Comparison of ENCODE assay signal across 26 mouse cellular contexts in genomic region chr10:80705479-80705878, GRCm38 (mm10). TPM values are rescaled to one million over a fixed set of nuclear protein-coding genes. Genes with fewer than 3 reads are reported as not detected.
DNase-seq lines count a peak whose midpoint lies in the region; ATAC-seq and TF ChIP-seq lines count a peak whose summit lies in the region.
"Had no signal": no experiment of that assay in that cellular context is flagged by ENCODE, and none has a peak within 500 bp of the region (broad histone marks: within the 10 kb centered on the region; RNA-seq: fewer than 3 reads in every experiment).

No protein-coding gene starts in this region.

- peaks cover 5% of the 10 kb centered on the region; the same call in 1 of the 2 replicates for H3K4me1 ChIP-seq in embryonic facial prominence, embryonic 11.5 days (ENCODE audit: control insufficient read depth, insufficient read depth, low read length)
- H3K4me1 ChIP-seq in embryonic facial prominence, embryonic 10.5 days = peaks cover 31% of the 10 kb centered on the region
- peaks cover 42% of the 10 kb centered on the region for H3K4me1 ChIP-seq in liver, embryonic 12.5 days
- H3K4me1 ChIP-seq in limb, embryonic 10.5 days = peaks cover 32% of the 10 kb centered on the region

- intact Hi-C loops in gastrocnemius, adult 2 months (cut with DNase I) = loop anchor here (10.0 kb wide), 1 partner anchor 301 kb away; the partner anchor contains the start of gene Uqcr11

- H3K27me3 ChIP-seq in embryonic facial prominence, embryonic 11.5 days (ENCODE audit: control insufficient read depth, insufficient read depth, low read length) = no peaks in the 10 kb centered on the region
- H3K27me3 ChIP-seq in embryonic facial prominence, embryonic 10.5 days (replicated peaks; ENCODE audit: low read depth, poor library complexity, severe bottlenecking) = no peaks in the 10 kb centered on the region
- H3K27me3 ChIP-seq in liver, embryonic 12.5 days (replicated peaks) = no peaks in the 10 kb centered on the region
- no peaks in the 10 kb centered on the region for H3K27me3 ChIP-seq in limb, embryonic 10.5 days (ENCODE audit: low read depth, poor library complexity, severe bottlenecking)
- H3K27me3 ChIP-seq: embryonic facial prominence, embryonic 12.5 days; embryonic facial prominence, embryonic 15.5 days; heart, embryonic 12.5 days had no signal

- 0 out of 2 replicates have a peak overlapping the region, but pooled peaks have one; percentile 9 for H3K9ac ChIP-seq in embryonic facial prominence, embryonic 11.5 days (replicated peaks; ENCODE audit: low read length)
- H3K9ac ChIP-seq in liver, embryonic 12.5 days = peak overlapping the region; percentile 13; the same call in 1 of the 2 replicates
- H3K9ac ChIP-seq: embryonic facial prominence, embryonic 12.5 days; embryonic facial prominence, embryonic 15.5 days; forebrain, postnatal 0 days; heart, embryonic 12.5 days; hindbrain, embryonic 14.5 days had no signal

- no peak overlapping the region for H3K4me2 ChIP-seq in embryonic facial prominence, embryonic 11.5 days (ENCODE audit: low read depth, low read length)
- no peak overlapping the region for H3K4me2 ChIP-seq in liver, embryonic 12.5 days
- H3K4me2 ChIP-seq: embryonic facial prominence, embryonic 12.5 days; embryonic facial prominence, embryonic 15.5 days; heart, embryonic 12.5 days; hindbrain, embryonic 14.5 days had no signal

- no peak for DNase-seq in embryonic facial prominence, embryonic 11.5 days (ENCODE audit: low spot score)
- DNase-seq in embryonic facial prominence, embryonic 10.5 days (ENCODE audit: low spot score) = no peak
- DNase-seq in liver = no peak
- DNase-seq in limb, embryonic 10.5 days (ENCODE audit: low spot score) = no peak
- DNase-seq in gastrocnemius, adult 2 months = no peak
- DNase-seq: adrenal gland, adult 8-10 months; adrenal gland, postnatal 25 days; cerebellum, adult 8-10 months; cerebellum, postnatal 10 days; cerebellum, postnatal 36 days; embryo, embryonic 11 days; forebrain, postnatal 0 days; gastrocnemius, postnatal 10 days; gastrocnemius, postnatal 36 days; heart, adult 18-20 months; heart, postnatal 14 days; heart, postnatal 4 days had no signal

- H3K9me3 ChIP-seq in embryonic facial prominence, embryonic 11.5 days (replicated peaks; ENCODE audit: control insufficient read depth, low read length) = no peaks in the 10 kb centered on the region
- H3K9me3 ChIP-seq in embryonic facial prominence, embryonic 10.5 days = no peaks in the 10 kb centered on the region
- H3K9me3 ChIP-seq in liver, embryonic 12.5 days (replicated peaks) = no peaks in the 10 kb centered on the region
- H3K9me3 ChIP-seq in limb, embryonic 10.5 days (replicated peaks) = no peaks in the 10 kb centered on the region
- H3K9me3 ChIP-seq: embryonic facial prominence, embryonic 12.5 days; embryonic facial prominence, embryonic 15.5 days; heart, embryonic 12.5 days had no signal

- no peak for TF ChIP-seq CTCF in gastrocnemius, adult 2 months (IDR thresholded peaks at IDR 0.05)

- no peak overlapping the region for H3K4me3 ChIP-seq in embryonic facial prominence, embryonic 11.5 days (ENCODE audit: low read depth, low read length)
- no peak overlapping the region for H3K4me3 ChIP-seq in embryonic facial prominence, embryonic 10.5 days
- H3K4me3 ChIP-seq in liver, embryonic 12.5 days = no peak overlapping the region
- 0 out of 2 replicates have a peak overlapping the region, but pooled peaks have one; percentile 6 for H3K4me3 ChIP-seq in limb, embryonic 10.5 days
- H3K4me3 ChIP-seq in gastrocnemius, adult 2 months = no peak overlapping the region
- H3K4me3 ChIP-seq: embryonic facial prominence, embryonic 12.5 days; embryonic facial prominence, embryonic 15.5 days; heart, embryonic 12.5 days had no signal

- H3K36me3 ChIP-seq in embryonic facial prominence, embryonic 11.5 days (replicated peaks; ENCODE audit: control insufficient read depth, insufficient read depth, low read depth, low read length) = peaks cover 14% of the 10 kb centered on the region
- peaks cover 55% of the 10 kb centered on the region for H3K36me3 ChIP-seq in embryonic facial prominence, embryonic 10.5 days (replicated peaks)
- H3K36me3 ChIP-seq in liver, embryonic 12.5 days = peaks cover 56% of the 10 kb centered on the region
- H3K36me3 ChIP-seq in limb, embryonic 10.5 days = peaks cover 56% of the 10 kb centered on the region

- H3K27ac ChIP-seq in embryonic facial prominence, embryonic 11.5 days (replicated peaks; ENCODE audit: low read depth, low read length) = no peak overlapping the region
- no peak overlapping the region for H3K27ac ChIP-seq in embryonic facial prominence, embryonic 10.5 days (replicated peaks)
- 0 out of 2 replicates have a peak overlapping the region, but pooled peaks have one; percentile 15 for H3K27ac ChIP-seq in liver, embryonic 12.5 days
- H3K27ac ChIP-seq in limb, embryonic 10.5 days = no peak overlapping the region
- no peak overlapping the region for H3K27ac ChIP-seq in gastrocnemius, adult 2 months
- H3K27ac ChIP-seq: embryonic facial prominence, embryonic 12.5 days; hindbrain, embryonic 14.5 days; hindbrain, postnatal 0 days had no signal

- ATAC-seq in embryonic facial prominence, embryonic 11.5 days (replicated peaks; ENCODE audit: insufficient number of reproducible peaks, low FRiP score, low TSS enrichment, low read depth) = no peak
- ATAC-seq in liver, embryonic 12.5 days = no peak
- ATAC-seq: activated CD4-positive, CD25-positive, alpha-beta regulatory T cell, adult 4 months; forebrain, embryonic 14.5 days; forebrain, postnatal 0 days; hindbrain, postnatal 0 days; inflammation-experienced regulatory T-cells, adult 6 months had no signal

- WGBS in embryonic facial prominence, embryonic 11.5 days = 75% methylated on average over 3 of the region's 3 CpGs
- 74% methylated on average over 3 of the region's 3 CpGs for WGBS in embryonic facial prominence, embryonic 10.5 days
- WGBS in liver, embryonic 12.5 days (ENCODE audit: insufficient replicate concordance) = 72% methylated on average over 3 of the region's 3 CpGs
- 80% methylated on average over 3 of the region's 3 CpGs for WGBS in limb, embryonic 10.5 days

RNA-seq across cellular contexts. Expression of gene Izumo4, which starts 3.5 kb away (rescaled TPM):
- 4.8 and 7.6 TPM in 2 replicates for polyA plus RNA-seq in embryonic facial prominence, embryonic 11.5 days (2014; fragmentation: Nextera tagmentation; extraction: Ambion mirVana)
- polyA plus RNA-seq in embryonic facial prominence, embryonic 10.5 days (2016; fragmentation: Nextera tagmentation; extraction: Ambion mirVana) = 10.5 and 10.8 TPM in 2 replicates
- 10.1 and 10.6 TPM in 2 replicates for polyA plus RNA-seq in liver, embryonic 12.5 days (2016; fragmentation: Nextera tagmentation; extraction: Ambion mirVana)
- 8.6 and 10.8 TPM in 2 replicates for polyA plus RNA-seq in limb, embryonic 10.5 days (2016; fragmentation: Nextera tagmentation; extraction: Ambion mirVana)
- 1 to 10 TPM; 2.6 to 3.0 TPM for total RNA-seq in gastrocnemius, adult 2 months (2021)

RNA-seq across cellular contexts. Expression of gene Mob3a, which starts 3.7 kb away (rescaled TPM):
- 42.3 and 45.0 TPM in 2 replicates for polyA plus RNA-seq in embryonic facial prominence, embryonic 11.5 days (2014; fragmentation: Nextera tagmentation; extraction: Ambion mirVana)
- 54.4 and 54.7 TPM in 2 replicates for polyA plus RNA-seq in embryonic facial prominence, embryonic 10.5 days (2016; fragmentation: Nextera tagmentation; extraction: Ambion mirVana)
- polyA plus RNA-seq in liver, embryonic 12.5 days (2016; fragmentation: Nextera tagmentation; extraction: Ambion mirVana) = 43.9 and 45.3 TPM in 2 replicates
- polyA plus RNA-seq in limb, embryonic 10.5 days (2016; fragmentation: Nextera tagmentation; extraction: Ambion mirVana) = 48.2 and 54.7 TPM in 2 replicates
- total RNA-seq in gastrocnemius, adult 2 months (2021) = 1 to 10 TPM; 4.9 to 5.5 TPM

RNA-seq across cellular contexts. Expression of gene Mknk2, which starts 27.6 kb away (rescaled TPM):
- 63.7 and 67.0 TPM in 2 replicates for polyA plus RNA-seq in embryonic facial prominence, embryonic 11.5 days (2014; fragmentation: Nextera tagmentation; extraction: Ambion mirVana)
- 118 and 119 TPM in 2 replicates for polyA plus RNA-seq in embryonic facial prominence, embryonic 10.5 days (2016; fragmentation: Nextera tagmentation; extraction: Ambion mirVana)
- 124 and 125 TPM in 2 replicates for polyA plus RNA-seq in liver, embryonic 12.5 days (2016; fragmentation: Nextera tagmentation; extraction: Ambion mirVana)
- polyA plus RNA-seq in limb, embryonic 10.5 days (2016; fragmentation: Nextera tagmentation; extraction: Ambion mirVana) = 137 and 153 TPM in 2 replicates
- 100 to 1,000 TPM; 253 TPM for total RNA-seq in gastrocnemius, adult 2 months (2021)

RNA-seq across cellular contexts. Expression of gene Ap3d1, which starts 36.6 kb away (rescaled TPM):
- 57.6 and 61.0 TPM in 2 replicates for polyA plus RNA-seq in embryonic facial prominence, embryonic 11.5 days (2014; fragmentation: Nextera tagmentation; extraction: Ambion mirVana)
- 60.5 and 61.5 TPM in 2 replicates for polyA plus RNA-seq in embryonic facial prominence, embryonic 10.5 days (2016; fragmentation: Nextera tagmentation; extraction: Ambion mirVana)
- 36.5 and 38.2 TPM in 2 replicates for polyA plus RNA-seq in liver, embryonic 12.5 days (2016; fragmentation: Nextera tagmentation; extraction: Ambion mirVana)
- 54.6 and 60.6 TPM in 2 replicates for polyA plus RNA-seq in limb, embryonic 10.5 days (2016; fragmentation: Nextera tagmentation; extraction: Ambion mirVana)
- 10 to 100 TPM; 27.0 to 33.5 TPM for total RNA-seq in gastrocnemius, adult 2 months (2021)

RNA-seq across cellular contexts. Expression of gene Btbd2, which starts 48.6 kb away (rescaled TPM):
- polyA plus RNA-seq in embryonic facial prominence, embryonic 11.5 days (2014; fragmentation: Nextera tagmentation; extraction: Ambion mirVana) = 53.5 and 56.3 TPM in 2 replicates
- 83.2 and 84.8 TPM in 2 replicates for polyA plus RNA-seq in embryonic facial prominence, embryonic 10.5 days (2016; fragmentation: Nextera tagmentation; extraction: Ambion mirVana)
- polyA plus RNA-seq in liver, embryonic 12.5 days (2016; fragmentation: Nextera tagmentation; extraction: Ambion mirVana) = 26.0 and 27.3 TPM in 2 replicates
- 84.9 and 98.6 TPM in 2 replicates for polyA plus RNA-seq in limb, embryonic 10.5 days (2016; fragmentation: Nextera tagmentation; extraction: Ambion mirVana)
- total RNA-seq in gastrocnemius, adult 2 months (2021) = 10 to 100 TPM; 34.7 to 40.0 TPM
